Mouse (Mus musculus) hindbrain, embryonic 12.5 days (tissue): ENCODE measurements around the gene Pde4b. TPM values are rescaled to one million over a fixed set of nuclear protein-coding genes. Genes with fewer than 3 reads are reported as not detected.
A peak's percentile ranks its signal among the peaks of the same experiment; 100 is the strongest.

Source experiments
- ATAC-seq: fragments of 200-750 bp; cut with Nextera tagmentation; 2 replicates; pipeline ENCODE4 v1.8.0; 2017; ENCODE audit warnings: moderate TSS enrichment; ENCODE audit not compliant: low FRiP score
- H3K27ac ChIP-seq: fragments of 300-500 bp; sonication (generic); 2 replicates; pipeline ENCODE4 v1.5.1; 2016; ENCODE audit warnings: mild to moderate bottlenecking
- H3K27me3 ChIP-seq: fragments of 300-500 bp; sonication (generic); 2 replicates; pipeline ENCODE4 v1.6.1; 2016; ENCODE audit warnings: mild to moderate bottlenecking
- H3K36me3 ChIP-seq: fragments of 300-500 bp; sonication (generic); 2 replicates; pipeline ENCODE4 v1.6.1; 2016; ENCODE audit warnings: mild to moderate bottlenecking
- H3K4me1 ChIP-seq: fragments of 300-500 bp; sonication (generic); 2 replicates; pipeline ENCODE4 v1.6.1; 2016
- H3K4me2 ChIP-seq: fragments of 300-500 bp; sonication (generic); replicated peaks from 2 replicates; pipeline ENCODE4 v1.6.1; 2016; ENCODE audit warnings: mild to moderate bottlenecking
- H3K4me3 ChIP-seq: fragments of 300-500 bp; sonication (generic); 2 replicates; pipeline ENCODE4 v1.5.1; 2016; ENCODE audit warnings: mild to moderate bottlenecking
- H3K9ac ChIP-seq: fragments of 300-500 bp; sonication (generic); 2 replicates; pipeline ENCODE4 v1.6.1; 2016; ENCODE audit warnings: mild to moderate bottlenecking, moderate library complexity
- H3K9me3 ChIP-seq: fragments of 300-500 bp; sonication (generic); replicated peaks from 2 replicates; pipeline ENCODE4 v1.6.1; 2016; ENCODE audit warnings: mild to moderate bottlenecking
- WGBS: fragments of 180-500 bp; shearing (Covaris S2); methylation state at CpG from one replicate; pipeline ENCODE4 v1.1.7; 2016; 5-methylcytosine and 5-hydroxymethylcytosine counted together
- polyA plus RNA-seq: library from polyadenylated mRNA; unstranded; fragments of >200 nt; fragmentation: Nextera tagmentation; extraction: Ambion mirVana; gene quantifications from 2 replicates; pipeline ENCODE4 v1.2.1, GENCODE M21; 2016

Pde4b gene
- polyA plus RNA-seq, 1 experiment from 2014 or later = 12.5 TPM

DNA sequence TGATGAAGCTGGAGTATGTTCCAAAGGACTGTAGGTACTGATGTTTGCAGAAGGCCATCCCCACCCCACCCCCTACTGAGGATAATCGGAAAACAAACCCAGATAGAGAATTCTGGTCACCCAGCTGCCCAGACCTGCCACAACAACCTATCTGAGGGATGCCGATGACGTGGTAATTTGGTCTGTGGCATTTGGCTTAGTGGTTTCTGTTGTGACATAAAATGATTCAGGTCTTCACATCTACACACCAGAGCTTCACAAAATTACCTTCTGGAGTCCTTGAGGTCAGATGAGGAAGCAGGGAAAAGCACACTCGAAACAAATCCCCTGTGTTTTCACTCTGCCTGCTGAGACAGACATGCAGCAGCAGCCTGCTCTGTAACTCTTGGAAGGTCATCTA lies 444.4 kb downstream of the Pde4b start:
- WGBS = 66% methylated on average over 4 of the region's 4 CpGs

DNA sequence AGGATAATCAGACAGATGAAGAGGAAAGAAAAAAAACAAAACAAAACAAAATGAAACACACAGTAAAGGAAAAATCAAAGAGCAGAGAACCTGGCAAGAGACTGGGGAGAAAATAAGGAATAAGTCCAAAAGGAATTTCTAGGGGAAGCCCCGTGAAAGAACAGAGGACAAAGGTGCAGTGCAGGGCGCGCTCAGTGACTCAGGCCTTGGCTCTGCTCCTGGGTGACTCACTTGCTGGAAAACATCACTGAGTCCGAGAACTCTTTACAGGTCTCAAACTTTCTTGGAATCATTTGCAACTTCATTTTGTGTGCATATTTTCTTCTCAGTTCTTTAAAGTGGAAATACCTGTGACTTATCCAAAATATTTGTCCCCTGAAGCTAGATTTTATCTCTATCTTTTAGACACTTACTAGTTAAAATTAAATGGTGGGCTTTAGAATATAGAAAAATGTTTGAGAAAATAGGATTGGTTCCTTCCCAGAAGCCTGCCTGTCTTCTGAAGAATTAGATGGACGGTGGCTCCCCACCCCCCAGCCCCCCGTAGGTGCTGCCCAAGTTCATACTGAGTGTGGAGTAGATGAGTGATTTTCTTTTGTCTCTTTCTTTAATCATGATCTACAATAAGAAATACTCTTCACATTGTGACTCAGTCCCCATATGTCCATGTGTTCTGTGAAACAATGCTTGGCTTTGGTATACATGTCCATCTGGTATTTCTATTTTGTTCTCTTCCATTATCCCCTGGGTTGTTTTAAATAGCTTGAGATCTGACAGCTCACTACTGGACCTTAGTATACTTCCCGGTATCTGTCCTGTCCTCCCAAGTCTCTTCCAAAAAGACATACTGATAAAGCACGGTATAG lies 446.1 kb downstream of the Pde4b start:
- peak overlapping the region; percentile 50; the same call in 1 of the 2 replicates for H3K27ac ChIP-seq
- no peak overlapping the region for H3K4me2 ChIP-seq
- H3K9me3 ChIP-seq = no peaks in the 10 kb centered on the region
- no peak overlapping the region for H3K4me3 ChIP-seq
- ATAC-seq = peak; percentile 35; the same call in 1 of the 2 replicates
- no peaks in the 10 kb centered on the region for H3K27me3 ChIP-seq
- H3K36me3 ChIP-seq = no peaks in the 10 kb centered on the region
- no peak overlapping the region for H3K9ac ChIP-seq
- H3K4me1 ChIP-seq = peaks cover 7% of the 10 kb centered on the region
- 59% methylated on average over 8 of the region's 8 CpGs for WGBS

More for the DNA sequence above, 444.4 kb downstream of the Pde4b start:
- H3K4me2 ChIP-seq = no peak overlapping the region
- no peaks in the 10 kb centered on the region for H3K36me3 ChIP-seq
- no peak overlapping the region for H3K4me3 ChIP-seq
- H3K27ac ChIP-seq = no peak overlapping the region
- H3K4me1 ChIP-seq = peaks cover 7% of the 10 kb centered on the region
- ATAC-seq = no peak
- H3K27me3 ChIP-seq = no peaks in the 10 kb centered on the region
- H3K9me3 ChIP-seq = no peaks in the 10 kb centered on the region
- H3K9ac ChIP-seq = no peak overlapping the region

DNA sequence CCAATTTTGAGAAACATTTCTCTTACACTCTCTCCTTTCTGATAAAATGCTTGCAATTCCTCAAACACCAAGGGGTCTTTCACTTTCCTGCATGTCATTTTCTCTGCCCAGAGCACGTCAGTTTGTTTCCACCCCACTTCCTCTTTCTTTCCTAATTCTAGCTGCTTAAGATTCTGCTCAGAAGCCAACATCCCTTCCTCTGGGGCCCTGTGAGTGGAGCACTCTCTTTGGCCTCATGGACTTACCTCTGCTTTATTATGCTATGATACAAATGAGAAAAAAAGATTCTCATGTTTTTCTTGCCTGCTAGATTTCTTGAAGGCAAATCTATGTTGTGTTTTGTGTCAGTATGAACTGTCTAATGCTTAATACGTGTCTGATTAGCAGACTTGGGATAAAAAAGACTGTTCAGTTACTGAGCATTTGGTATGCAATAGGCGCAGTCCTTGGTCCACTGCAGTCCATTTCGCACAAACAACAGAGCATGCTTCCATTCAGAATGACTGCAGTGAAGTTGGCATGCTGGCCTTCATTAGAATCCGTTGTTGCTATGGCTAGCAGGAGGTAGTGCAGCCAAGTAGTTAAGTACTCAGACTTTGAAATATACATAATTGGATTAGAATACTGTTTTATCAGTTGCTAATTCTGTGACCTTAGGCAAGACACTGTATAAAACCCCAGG lies 446.8 kb downstream of the Pde4b start:
- Histone ChIP-seq H3K27me3 (no peaks in the 10 kb centered on the region), H3K36me3 (no peaks in the 10 kb centered on the region), H3K9me3 (no peaks in the 10 kb centered on the region), H3K27ac (peak overlapping the region; percentile 50), H3K4me3 (no peak overlapping the region), H3K9ac (no peak overlapping the region), H3K4me1 (peaks cover 4% of the 10 kb centered on the region), H3K4me2 (no peak overlapping the region)
- ATAC-seq = peak; percentile 85
- WGBS = 47% methylated on average over 5 of the region's 5 CpGs

DNA sequence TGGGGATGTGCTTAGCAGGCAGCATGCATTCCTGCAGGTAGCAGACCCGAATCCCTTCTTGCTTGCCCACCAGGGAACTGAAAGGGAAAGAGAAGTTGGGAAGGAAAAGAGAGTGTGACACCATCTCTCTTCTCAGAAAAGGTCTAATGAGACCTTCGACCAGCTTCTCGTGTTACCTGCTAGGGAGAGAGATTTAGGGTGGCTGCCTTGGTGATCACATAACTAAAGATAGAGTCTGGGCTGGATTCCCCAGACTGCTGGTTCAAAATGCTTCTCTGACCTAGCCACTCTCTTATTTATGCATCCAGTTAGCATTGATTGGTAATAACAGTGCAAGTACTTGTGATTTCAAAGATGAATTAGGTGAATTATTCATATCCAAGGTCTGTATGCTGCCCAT lies 448.5 kb downstream of the Pde4b start:
- Histone ChIP-seq H3K4me2 (no peak overlapping the region), H3K27ac (no peak overlapping the region), H3K9ac (no peak overlapping the region), H3K4me3 (no peak overlapping the region), H3K9me3 (no peaks in the 10 kb centered on the region), H3K36me3 (no peaks in the 10 kb centered on the region), H3K27me3 (no peaks in the 10 kb centered on the region), H3K4me1 (peaks cover 4% of the 10 kb centered on the region)
- no peak for ATAC-seq
- whole genome bisulfite sequencing = 75% methylated on average over 3 of the region's 3 CpGs

DNA sequence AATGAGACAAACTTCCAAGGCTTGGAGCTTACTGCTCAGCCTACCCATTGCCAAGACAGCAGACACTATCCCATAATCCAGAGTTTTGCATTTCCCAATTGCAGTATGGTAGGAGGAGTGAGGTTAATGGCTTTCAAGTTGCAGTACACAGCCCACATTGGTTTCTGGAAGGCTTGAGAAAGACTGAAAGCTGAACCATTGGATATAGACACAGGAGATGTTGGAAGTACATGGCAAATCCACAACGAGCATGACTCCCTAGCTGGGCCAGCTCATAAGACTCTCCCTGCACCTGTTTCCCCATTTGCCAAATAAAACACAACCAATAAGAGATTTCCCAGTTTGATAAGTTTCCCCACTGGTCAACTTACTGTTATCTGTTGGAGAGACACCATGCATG lies 450.9 kb downstream of the Pde4b start:
- H3K27me3 ChIP-seq = no peaks in the 10 kb centered on the region
- H3K9me3 ChIP-seq = no peaks in the 10 kb centered on the region
- H3K9ac ChIP-seq = no peak overlapping the region
- no peaks in the 10 kb centered on the region for H3K36me3 ChIP-seq
- no peak overlapping the region for H3K4me2 ChIP-seq
- no peak overlapping the region for H3K27ac ChIP-seq
- 87% methylated on average over 1 of the region's 1 CpGs for WGBS
- H3K4me3 ChIP-seq = no peak overlapping the region
- no peak for ATAC-seq
- peaks cover 4% of the 10 kb centered on the region for H3K4me1 ChIP-seq

DNA sequence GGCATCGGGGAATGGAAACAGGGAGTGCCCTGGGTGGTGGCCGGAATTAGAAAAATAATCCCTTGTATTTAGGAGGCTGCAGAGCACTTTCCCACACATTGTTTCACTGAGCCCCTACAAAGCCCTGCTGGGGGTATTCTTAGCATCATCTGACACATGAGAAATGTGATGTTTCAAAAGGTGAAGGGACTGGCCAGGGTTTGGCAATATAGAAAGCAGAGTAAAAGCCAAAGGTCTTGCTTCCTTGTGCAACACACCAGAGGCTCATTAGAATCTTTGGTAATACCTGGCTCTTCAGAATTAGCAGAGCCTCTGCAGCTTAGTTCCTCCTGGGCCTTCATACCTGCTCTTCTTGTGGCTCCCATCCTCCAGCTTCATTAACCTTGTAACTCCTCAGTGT lies 451.4 kb downstream of the Pde4b start:
- no peak for ATAC-seq
- 77% methylated on average over 2 of the region's 2 CpGs for WGBS

DNA sequence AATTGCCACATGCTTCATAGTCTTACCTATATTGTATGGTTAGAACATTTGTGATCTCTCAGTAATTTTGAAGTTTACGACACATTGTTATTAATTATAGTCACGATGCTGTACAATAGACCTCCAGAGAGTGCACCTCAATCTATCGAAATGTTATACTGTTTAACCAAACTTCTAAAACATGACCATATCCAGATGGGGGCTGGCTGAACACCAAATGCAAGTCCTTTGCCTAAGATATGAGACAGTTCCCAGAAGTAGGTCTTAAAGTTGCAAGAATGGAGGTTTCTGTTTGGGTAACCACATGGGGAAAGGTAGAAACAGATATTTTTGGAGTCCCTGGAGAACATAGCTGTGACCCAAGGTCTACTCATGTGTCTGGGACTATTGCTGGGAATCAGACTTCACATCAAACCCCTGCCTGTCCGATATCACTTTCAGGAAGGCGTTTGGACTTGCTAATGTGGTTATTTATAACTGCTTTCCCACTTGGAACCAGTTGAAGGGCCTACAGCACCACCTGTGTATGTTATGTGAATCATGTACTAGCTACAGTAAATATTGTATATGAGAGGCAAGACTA lies 452.3 kb downstream of the Pde4b start:
- Histone ChIP-seq H3K4me1 (no peaks in the 10 kb centered on the region), H3K9ac (no peak overlapping the region), H3K9me3 (no peaks in the 10 kb centered on the region), H3K27ac (no peak overlapping the region), H3K27me3 (no peaks in the 10 kb centered on the region), H3K36me3 (no peaks in the 10 kb centered on the region), H3K4me2 (no peak overlapping the region), H3K4me3 (no peak overlapping the region)
- WGBS = 82% methylated on average over 5 of the region's 5 CpGs
- no peak for ATAC-seq

More for the DNA sequence above, 451.4 kb downstream of the Pde4b start:
- Histone ChIP-seq H3K4me2 (no peak overlapping the region), H3K36me3 (no peaks in the 10 kb centered on the region), H3K4me3 (no peak overlapping the region), H3K27me3 (no peaks in the 10 kb centered on the region), H3K9me3 (no peaks in the 10 kb centered on the region), H3K4me1 (peaks cover 3% of the 10 kb centered on the region), H3K9ac (no peak overlapping the region), H3K27ac (no peak overlapping the region)

DNA sequence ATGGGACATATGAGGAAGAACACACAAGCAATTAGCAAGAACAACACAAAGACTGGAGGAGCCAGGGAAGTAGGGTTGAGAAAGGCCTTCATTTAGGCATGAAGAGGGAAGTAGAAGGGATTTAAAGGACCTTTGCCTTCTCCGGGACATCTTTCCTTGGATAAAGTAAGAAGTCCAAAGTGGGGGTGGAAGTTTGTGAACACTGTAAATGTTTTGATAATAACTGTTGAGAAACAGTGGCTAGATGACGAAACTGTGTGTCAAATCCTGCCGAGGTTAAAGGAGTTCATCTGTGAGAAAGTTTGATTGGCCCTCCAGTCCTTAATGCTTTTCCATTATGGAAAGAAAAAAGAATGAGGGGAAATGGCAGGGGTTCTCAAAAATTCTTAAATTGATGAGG lies 455.6 kb downstream of the Pde4b start:
- no peak overlapping the region for H3K4me3 ChIP-seq
- 91% methylated on average over 3 of the region's 3 CpGs for WGBS

DNA sequence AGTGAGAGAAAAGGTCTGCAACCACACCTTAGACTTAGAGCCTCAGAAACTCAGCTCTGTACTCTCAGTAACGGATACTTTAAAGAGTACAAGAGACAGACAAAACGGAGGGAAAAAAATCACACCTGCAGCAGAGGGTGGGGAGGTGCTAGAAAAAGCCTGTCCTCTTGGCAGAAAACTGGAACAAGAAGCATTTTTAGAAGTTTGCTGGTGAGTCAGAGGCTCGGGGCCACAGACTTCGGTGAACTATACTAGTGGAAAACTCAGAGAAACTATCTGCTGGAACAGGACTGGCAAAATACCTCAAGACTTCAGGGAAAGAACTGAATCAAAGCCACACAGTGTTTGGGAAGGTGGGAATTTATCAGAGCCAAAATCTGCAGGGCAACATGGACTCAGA lies 457.9 kb downstream of the Pde4b start:
- H3K4me1 ChIP-seq = no peaks in the 10 kb centered on the region
- 83% methylated on average over 4 of the region's 4 CpGs for WGBS
- H3K9me3 ChIP-seq = no peaks in the 10 kb centered on the region

More for the DNA sequence above, 455.6 kb downstream of the Pde4b start:
- Histone ChIP-seq H3K27me3 (no peaks in the 10 kb centered on the region), H3K36me3 (no peaks in the 10 kb centered on the region), H3K4me1 (no peaks in the 10 kb centered on the region), H3K9me3 (no peaks in the 10 kb centered on the region), H3K9ac (no peak overlapping the region), H3K27ac (no peak overlapping the region), H3K4me2 (no peak overlapping the region)
- ATAC-seq = no peak

DNA sequence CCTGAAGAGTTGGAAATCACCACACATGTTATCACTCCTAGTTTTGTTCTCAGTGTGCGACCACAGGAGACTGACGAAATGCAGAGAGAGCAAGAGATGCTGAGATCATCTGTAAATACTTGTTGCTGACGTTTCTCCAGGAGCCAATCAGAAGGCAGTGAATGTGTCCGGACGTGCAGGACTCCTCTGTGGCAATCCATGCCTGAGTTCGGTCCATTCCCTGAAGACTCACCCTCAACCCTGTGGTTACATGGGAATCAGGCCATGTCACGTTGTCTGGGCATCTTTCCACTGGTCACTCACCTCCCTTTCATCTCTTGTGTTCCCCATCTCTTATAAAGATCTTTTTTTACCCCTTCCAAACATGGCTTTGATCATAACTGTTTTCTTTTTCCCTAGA lies 468.2 kb downstream of the Pde4b start:
- 70% methylated on average over 7 of the region's 7 CpGs for WGBS
- no peak overlapping the region for H3K4me3 ChIP-seq

More for the DNA sequence above, 457.9 kb downstream of the Pde4b start:
- Histone ChIP-seq H3K4me3 (no peak overlapping the region), H3K4me2 (no peak overlapping the region), H3K27ac (no peak overlapping the region), H3K9ac (no peak overlapping the region), H3K36me3 (no peaks in the 10 kb centered on the region), H3K27me3 (no peaks in the 10 kb centered on the region)
- ATAC-seq = no peak

DNA sequence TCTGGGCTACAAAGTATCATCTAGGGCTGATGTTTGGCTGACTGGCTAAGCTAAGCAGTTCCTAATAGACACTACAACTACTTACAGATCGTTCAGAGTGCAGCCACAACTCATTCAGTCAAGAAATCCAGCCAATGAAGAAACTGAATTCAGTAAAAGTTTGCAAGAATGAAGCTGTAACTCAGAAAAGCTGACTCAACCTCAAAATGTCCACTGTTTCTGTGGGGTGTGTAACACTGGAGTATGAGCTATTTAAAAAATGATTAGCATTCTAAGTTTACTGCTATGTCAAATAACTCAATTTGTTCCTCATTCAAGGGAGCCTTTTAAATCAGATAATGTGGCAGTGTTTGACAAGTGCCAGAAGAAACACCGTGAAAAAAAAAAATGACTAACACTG lies 469.7 kb downstream of the Pde4b start:
- Histone ChIP-seq H3K27ac (no peak overlapping the region), H3K4me2 (no peak overlapping the region), H3K4me3 (no peak overlapping the region), H3K9ac (no peak overlapping the region), H3K9me3 (no peaks in the 10 kb centered on the region), H3K27me3 (no peaks in the 10 kb centered on the region), H3K36me3 (no peaks in the 10 kb centered on the region), H3K4me1 (no peaks in the 10 kb centered on the region; the same call in 1 of the 2 replicates)
- no peak for ATAC-seq
- 77% methylated on average over 2 of the region's 2 CpGs for WGBS

More for the DNA sequence above, 468.2 kb downstream of the Pde4b start:
- Histone ChIP-seq H3K27me3 (no peaks in the 10 kb centered on the region), H3K4me2 (no peak overlapping the region), H3K4me1 (no peaks in the 10 kb centered on the region; the same call in 1 of the 2 replicates), H3K27ac (no peak overlapping the region), H3K9ac (no peak overlapping the region), H3K36me3 (no peaks in the 10 kb centered on the region), H3K9me3 (no peaks in the 10 kb centered on the region)
- ATAC-seq = no peak

DNA sequence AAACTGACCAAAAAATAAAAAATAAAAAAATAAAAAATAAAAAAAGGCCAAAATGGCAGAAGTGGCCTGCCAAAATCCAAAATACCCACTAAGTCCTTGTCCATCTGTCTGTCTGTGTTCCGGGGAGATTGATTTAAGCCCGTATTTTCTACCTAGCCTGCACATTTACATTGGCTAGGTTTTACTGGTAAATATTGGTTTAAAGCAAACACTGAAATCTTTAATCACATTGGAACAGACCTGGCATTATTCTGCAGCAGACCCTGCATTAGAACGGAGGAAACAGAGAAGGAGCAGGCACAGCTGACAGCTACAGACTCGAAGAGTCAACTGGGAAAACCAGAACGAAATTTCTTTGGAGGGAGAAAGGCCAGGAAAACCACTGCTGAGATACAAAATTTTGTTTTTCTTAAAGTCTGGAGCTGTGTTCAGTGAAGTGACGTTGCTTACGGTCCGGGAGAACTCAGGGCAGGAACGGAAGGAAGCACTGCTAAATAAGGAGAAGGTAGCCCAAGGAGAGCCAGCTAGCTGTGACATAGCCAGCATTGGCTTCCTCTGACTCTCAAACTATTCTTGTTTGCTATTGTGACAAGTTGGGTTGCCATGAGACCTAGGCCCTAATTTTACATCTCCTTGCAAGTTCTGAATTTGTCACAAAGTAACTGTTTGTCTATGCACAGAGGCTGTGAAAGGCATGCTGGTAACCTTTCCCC lies 470.3 kb downstream of the Pde4b start:
- Histone ChIP-seq H3K36me3 (no peaks in the 10 kb centered on the region), H3K4me2 (no peak overlapping the region), H3K27ac (no peak overlapping the region), H3K27me3 (no peaks in the 10 kb centered on the region), H3K9me3 (no peaks in the 10 kb centered on the region), H3K4me3 (no peak overlapping the region), H3K9ac (no peak overlapping the region), H3K4me1 (no peaks in the 10 kb centered on the region; the same call in 1 of the 2 replicates)
- no peak for ATAC-seq
- WGBS = 77% methylated on average over 9 of the region's 9 CpGs
